Mouse (Mus musculus): ENCODE data around the gene Prr15. TPM values are rescaled to one million over a fixed set of nuclear protein-coding genes. Genes with fewer than 3 reads are reported as not detected.

Gene Prr15
- total and polyA plus RNA-seq, 3 experiments: 0.22 TPM; not detected in 2

DNA sequence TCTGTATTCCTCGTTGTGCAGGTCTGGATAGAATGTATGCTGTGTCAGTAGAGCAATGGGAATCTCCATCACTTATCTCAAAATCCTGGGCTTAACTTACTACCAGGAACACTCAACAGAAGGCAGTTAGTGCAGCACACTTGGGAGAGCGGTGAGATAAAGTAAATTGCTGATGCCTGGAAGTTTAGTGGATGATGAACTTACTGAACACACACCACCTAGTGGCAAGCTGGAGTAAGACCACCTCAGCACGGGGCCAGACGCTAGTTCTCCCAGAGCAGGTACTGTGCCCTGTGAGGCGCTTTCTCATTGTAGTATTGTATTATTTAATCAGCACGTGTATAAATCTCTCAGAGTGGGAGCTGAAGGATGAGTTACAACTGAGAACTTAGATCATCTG, 42.4 kb downstream of the Prr15 start:
- no peak for DNase-seq (ENCODE audit: low spot score)
- Histone ChIP-seq H3K27me3 (ENCODE audit: insufficient read depth, low read length) (no peaks in the 10 kb centered on the region), H3K9me3 (replicated peaks) (peaks cover 39% of the 10 kb centered on the region), H3K36me3 (replicated peaks) (no peaks in the 10 kb centered on the region), H3K4me3 (ENCODE audit: low read depth, low read length) (no peak overlapping the region), H3K4me1 (ENCODE audit: insufficient read depth, low read depth, low read length) (no peaks in the 10 kb centered on the region)
- TF ChIP-seq CTCF (IDR thresholded peaks at IDR 0.05; ENCODE audit: low read depth, low read length): no peak
- TF ChIP-seq GATA2 (IDR thresholded peaks at IDR 0.05; ENCODE audit: borderline replicate concordance, low read depth, low read length): no peak
- no peak for TF ChIP-seq POLR2AphosphoS5 (IDR thresholded peaks at IDR 0.05; ENCODE audit: insufficient replicate concordance, low read depth, low read length)
- no peak for TF ChIP-seq TAL1 (conservative IDR thresholded peaks at IDR 0.05; ENCODE audit: low read depth, low read length)
- TF ChIP-seq GATA1 (IDR thresholded peaks at IDR 0.05; ENCODE audit: borderline replicate concordance, low read length): no peak
- ATAC-seq (ENCODE audit: extremely low read depth, insufficient number of reproducible peaks, low FRiP score, poor library complexity, severe bottlenecking): no peak

- Histone ChIP-seq H3K9me3 (replicated peaks) (peaks cover 33% of the 10 kb centered on the region), H3K4me1 (ENCODE audit: insufficient read depth, low read depth, low read length) (no peaks in the 10 kb centered on the region), H3K36me3 (replicated peaks) (no peaks in the 10 kb centered on the region), H3K27me3 (ENCODE audit: insufficient read depth, low read length) (no peaks in the 10 kb centered on the region), H3K4me3 (ENCODE audit: low read depth, low read length) (no peak overlapping the region)
- DNase-seq (ENCODE audit: low spot score): no peak
- no peak for ATAC-seq (ENCODE audit: extremely low read depth, insufficient number of reproducible peaks, low FRiP score, poor library complexity, severe bottlenecking)
- TF ChIP-seq POLR2AphosphoS5 (IDR thresholded peaks at IDR 0.05; ENCODE audit: insufficient replicate concordance, low read depth, low read length) (no peak), GATA1 (IDR thresholded peaks at IDR 0.05; ENCODE audit: borderline replicate concordance, low read length) (no peak), CTCF (IDR thresholded peaks at IDR 0.05; ENCODE audit: low read depth, low read length) (no peak), GATA2 (IDR thresholded peaks at IDR 0.05; ENCODE audit: borderline replicate concordance, low read depth, low read length) (no peak)
Measured at GRCm38 (mm10) chr6:54369913-54370542, 44.4 kb downstream of the Prr15 start.

GRCm38 (mm10) chr6:54371874-54372273, 46.2 kb downstream of the Prr15 start:
- ATAC-seq (ENCODE audit: extremely low read depth, insufficient number of reproducible peaks, low FRiP score, poor library complexity, severe bottlenecking) (no peak), DNase-seq (ENCODE audit: low spot score) (no peak)
- H3K36me3 ChIP-seq (replicated peaks): no peaks in the 10 kb centered on the region
- no peaks in the 10 kb centered on the region for H3K4me1 ChIP-seq (ENCODE audit: insufficient read depth, low read depth, low read length)
- H3K27me3 ChIP-seq (ENCODE audit: insufficient read depth, low read length): no peaks in the 10 kb centered on the region
- no peak overlapping the region for H3K4me3 ChIP-seq (ENCODE audit: low read depth, low read length)
- TF ChIP-seq GATA2 (IDR thresholded peaks at IDR 0.05; ENCODE audit: borderline replicate concordance, low read depth, low read length) (no peak), GATA1 (IDR thresholded peaks at IDR 0.05; ENCODE audit: borderline replicate concordance, low read length) (no peak), TAL1 (conservative IDR thresholded peaks at IDR 0.05; ENCODE audit: low read depth, low read length) (no peak), CTCF (IDR thresholded peaks at IDR 0.05; ENCODE audit: low read depth, low read length) (no peak)
- H3K9me3 ChIP-seq (replicated peaks): peaks cover 26% of the 10 kb centered on the region

DNA sequence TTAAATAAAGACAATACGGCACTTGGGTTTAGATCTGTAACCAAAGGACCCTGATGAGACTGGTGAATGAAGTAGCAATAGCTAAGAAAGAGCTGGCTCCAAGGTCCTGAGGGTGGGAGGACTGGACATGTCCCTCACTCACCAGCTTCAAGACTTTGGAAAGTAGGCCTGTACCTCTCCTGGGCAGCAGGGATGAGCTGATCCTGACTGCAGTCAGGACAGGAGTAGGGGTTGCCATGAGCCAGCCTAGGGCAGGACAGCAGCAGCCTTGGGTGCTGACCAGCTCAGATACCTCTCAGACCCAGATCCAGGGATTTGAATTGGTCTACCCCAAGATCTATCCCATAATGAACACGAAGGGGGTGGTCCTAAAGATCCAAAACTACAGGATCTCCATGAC, 53.7 kb downstream of the Prr15 start:
- no peak for ATAC-seq (ENCODE audit: extremely low read depth, insufficient number of reproducible peaks, low FRiP score, poor library complexity, severe bottlenecking)
- no peak overlapping the region for H3K4me3 ChIP-seq (ENCODE audit: low read depth, low read length)
- peaks cover 16% of the 10 kb centered on the region for H3K9me3 ChIP-seq (replicated peaks)
- no peaks in the 10 kb centered on the region for H3K4me1 ChIP-seq (ENCODE audit: insufficient read depth, low read depth, low read length)
- H3K36me3 ChIP-seq (replicated peaks): no peaks in the 10 kb centered on the region
- DNase-seq (ENCODE audit: low spot score): no peak
- no peaks in the 10 kb centered on the region for H3K27me3 ChIP-seq (ENCODE audit: insufficient read depth, low read length)
- TF ChIP-seq POLR2AphosphoS5 (IDR thresholded peaks at IDR 0.05; ENCODE audit: insufficient replicate concordance, low read depth, low read length) (no peak), CTCF (IDR thresholded peaks at IDR 0.05; ENCODE audit: low read depth, low read length) (no peak), GATA1 (IDR thresholded peaks at IDR 0.05; ENCODE audit: borderline replicate concordance, low read length) (no peak), GATA2 (IDR thresholded peaks at IDR 0.05; ENCODE audit: borderline replicate concordance, low read depth, low read length) (no peak), TAL1 (conservative IDR thresholded peaks at IDR 0.05; ENCODE audit: low read depth, low read length) (no peak)

Other genes starting within 250 kb of the Prr15 start
- not detected in 2 replicates for gene Wipf3, start 103.8 kb downstream of the Prr15 start, total RNA-seq (2014; fragmentation: Nextera tagmentation)
- gene Wipf3, start 103.8 kb downstream of the Prr15 start, total RNA-seq (2017): 0.11 and 0.17 TPM in 2 replicates
- gene Wipf3, start 103.8 kb downstream of the Prr15 start, polyA plus RNA-seq (2012): not detected in 2 replicates
- gene Scrn1, start 240.7 kb downstream of the Prr15 start, total RNA-seq (2014; fragmentation: Nextera tagmentation): not detected in 2 replicates
- 0.23 and 0.55 TPM in 2 replicates for gene Scrn1, start 240.7 kb downstream of the Prr15 start, total RNA-seq (2017)
- not detected in 2 replicates for gene Scrn1, start 240.7 kb downstream of the Prr15 start, polyA plus RNA-seq (2012)

All from G1E (cell line).